Mouse (Mus musculus) cerebellum, adult 8-10 months (tissue): ENCODE measurements around the gene 2200002D01Rik.

Source experiments
- DNase-seq: peaks from one replicate; pipeline ENCODE4 v3.0.0; 2022

The 2200002D01Rik gene

GRCm38 (mm10) chr7:29279261-29279660 lies 31.0 kb upstream of the 2200002D01Rik start:
- no peak for DNase-seq

- DNase-seq: no peak
Observed at GRCm38 (mm10) chr7:29277510-29277909, 29.2 kb upstream of the 2200002D01Rik start.

- no peak for DNase-seq
Observed at GRCm38 (mm10) chr7:29276715-29277114, 28.4 kb upstream of the 2200002D01Rik start.

GRCm38 (mm10) chr7:29271687-29272465 lies 23.6 kb upstream of the 2200002D01Rik start:
- no peak for DNase-seq

GRCm38 (mm10) chr7:29270445-29270844 lies 22.2 kb upstream of the 2200002D01Rik start:
- DNase-seq: no peak

- DNase-seq: no peak
Observed at GRCm38 (mm10) chr7:29266931-29267330, 18.7 kb upstream of the 2200002D01Rik start.

GRCm38 (mm10) chr7:29265636-29266035 lies 17.4 kb upstream of the 2200002D01Rik start:
- DNase-seq: no peak

- DNase-seq: no peak
Observed at GRCm38 (mm10) chr7:29263831-29264230, 15.6 kb upstream of the 2200002D01Rik start.

- DNase-seq: no peak
Observed at GRCm38 (mm10) chr7:29262151-29262550, 13.9 kb upstream of the 2200002D01Rik start.

- no peak for DNase-seq
Observed at GRCm38 (mm10) chr7:29259781-29260730, 11.8 kb upstream of the 2200002D01Rik start.

GRCm38 (mm10) chr7:29257368-29257767 lies 9.1 kb upstream of the 2200002D01Rik start:
- no peak for DNase-seq

- no peak for DNase-seq
Observed at GRCm38 (mm10) chr7:29255875-29256274, 7.6 kb upstream of the 2200002D01Rik start.

GRCm38 (mm10) chr7:29253842-29254241 lies 5.6 kb upstream of the 2200002D01Rik start:
- DNase-seq: no peak

- DNase-seq: no peak
Observed at GRCm38 (mm10) chr7:29251166-29251565, 2.9 kb upstream of the 2200002D01Rik start.

GRCm38 (mm10) chr7:29247706-29248105 lies 560 bp downstream of the 2200002D01Rik start:
- no peak for DNase-seq

GRCm38 (mm10) chr7:29247314-29247700 lies 959 bp downstream of the 2200002D01Rik start:
- DNase-seq: peak; percentile 79

GRCm38 (mm10) chr7:29246619-29247313 lies 1.5 kb downstream of the 2200002D01Rik start:
- no peak for DNase-seq

- DNase-seq: no peak
Observed at GRCm38 (mm10) chr7:29246015-29246414, 2.3 kb downstream of the 2200002D01Rik start.

GRCm38 (mm10) chr7:29244732-29245416 lies 3.4 kb downstream of the 2200002D01Rik start:
- no peak for DNase-seq

GRCm38 (mm10) chr7:29238019-29238967 lies 10.0 kb downstream of the 2200002D01Rik start, which contains the start of gene Yif1b:
Yif1b (plus strand) TSS chr7:29238329.
- peak; percentile 97 for DNase-seq

- peak; percentile 40 for DNase-seq
Observed at GRCm38 (mm10) chr7:29237596-29237995, 10.7 kb downstream of the 2200002D01Rik start.
